Mouse (Mus musculus): ENCODE data around the gene Zp3. TPM values are rescaled to one million over a fixed set of nuclear protein-coding genes. Genes with fewer than 3 reads are reported as not detected.

The Zp3 gene
- polyA plus RNA-seq, 2 experiments: not detected

GRCm38 (mm10) chr5:136018726-136019125 lies 38.8 kb downstream of the Zp3 start:
- no peak for DNase-seq (ENCODE audit: low read depth in 3 of 3, low spot score in 3 of 3)
- Histone ChIP-seq H3K9ac (replicated peaks) (no peak overlapping the region), H3K4me3 (ENCODE audit: insufficient read depth in 1 of 2, low read depth in 2 of 2, low read length in 2 of 2) (no peak overlapping the region), H3K27ac (no peak overlapping the region), H3K36me3 (replicated peaks; ENCODE audit: control insufficient read depth, insufficient read depth, low read depth) (no peaks in the 10 kb centered on the region), H3K27me3 (ENCODE audit: control insufficient read depth, insufficient read depth, low read length) (no peaks in the 10 kb centered on the region), H3K4me1 (replicated peaks; ENCODE audit: control insufficient read depth in 2 of 2, insufficient read depth in 2 of 2, low read length in 1 of 2) (no peaks in the 10 kb centered on the region; a peak in 1 of 4 replicates), H3K9me3 (ENCODE audit: control insufficient read depth, low read length) (no peaks in the 10 kb centered on the region), H3K4me2 (ENCODE audit: low read depth) (no peak overlapping the region)
- no peak for ATAC-seq (ENCODE audit: insufficient read depth)
- 58% methylated on average over 2 of the region's 2 CpGs for WGBS (ENCODE audit: insufficient replicate concordance)
- no peak for TF ChIP-seq CTCF (IDR thresholded peaks at IDR 0.05; ENCODE audit: low read depth)

GRCm38 (mm10) chr5:136019907-136020306 lies 40.0 kb downstream of the Zp3 start:
- Histone ChIP-seq H3K36me3 (replicated peaks; ENCODE audit: control insufficient read depth, insufficient read depth, low read depth) (no peaks in the 10 kb centered on the region), H3K27ac (no peak overlapping the region), H3K27me3 (ENCODE audit: control insufficient read depth, insufficient read depth, low read length) (no peaks in the 10 kb centered on the region), H3K4me1 (replicated peaks; ENCODE audit: control insufficient read depth in 2 of 2, insufficient read depth in 2 of 2, low read length in 1 of 2) (no peaks in the 10 kb centered on the region; a peak in 1 of 4 replicates), H3K9ac (replicated peaks) (no peak overlapping the region), H3K9me3 (ENCODE audit: control insufficient read depth, low read length) (no peaks in the 10 kb centered on the region), H3K4me3 (ENCODE audit: insufficient read depth in 1 of 2, low read depth in 2 of 2, low read length in 2 of 2) (no peak overlapping the region), H3K4me2 (ENCODE audit: low read depth) (no peak overlapping the region)
- 18% methylated on average over 1 of the region's 1 CpGs for WGBS (ENCODE audit: insufficient replicate concordance)
- DNase-seq (ENCODE audit: low read depth in 3 of 3, low spot score in 3 of 3) (no peak), ATAC-seq (ENCODE audit: insufficient read depth) (peak; percentile 59; the same call in 1 of the 2 replicates)
- no peak for TF ChIP-seq CTCF (IDR thresholded peaks at IDR 0.05; ENCODE audit: low read depth)
- TF ChIP-seq EP300 (IDR thresholded peaks at IDR 0.05; ENCODE audit: low read depth): no peak

- Histone ChIP-seq H3K4me3 (ENCODE audit: insufficient read depth in 1 of 2, low read depth in 2 of 2, low read length in 2 of 2) (no peak overlapping the region), H3K9ac (replicated peaks) (no peak overlapping the region), H3K9me3 (ENCODE audit: control insufficient read depth, low read length) (no peaks in the 10 kb centered on the region), H3K36me3 (replicated peaks; ENCODE audit: control insufficient read depth, insufficient read depth, low read depth) (no peaks in the 10 kb centered on the region), H3K4me2 (ENCODE audit: low read depth) (no peak overlapping the region), H3K27ac (no peak overlapping the region), H3K4me1 (replicated peaks; ENCODE audit: control insufficient read depth in 2 of 2, insufficient read depth in 2 of 2, low read length in 1 of 2) (no peaks in the 10 kb centered on the region), H3K27me3 (ENCODE audit: control insufficient read depth, insufficient read depth, low read length) (no peaks in the 10 kb centered on the region)
- ATAC-seq (ENCODE audit: insufficient read depth) (no peak), DNase-seq (ENCODE audit: low read depth in 3 of 3, low spot score in 3 of 3) (no peak)
- 60% methylated on average over 3 of the region's 3 CpGs for WGBS (ENCODE audit: insufficient replicate concordance)
- TF ChIP-seq EP300 (IDR thresholded peaks at IDR 0.05; ENCODE audit: low read depth) (no peak), CTCF (IDR thresholded peaks at IDR 0.05; ENCODE audit: low read depth) (no peak)
Measured at GRCm38 (mm10) chr5:136025712-136026111, 45.8 kb downstream of the Zp3 start.

- Histone ChIP-seq H3K4me2 (ENCODE audit: low read depth) (no peak overlapping the region), H3K9me3 (ENCODE audit: control insufficient read depth, low read length) (no peaks in the 10 kb centered on the region), H3K4me1 (replicated peaks; ENCODE audit: control insufficient read depth in 2 of 2, insufficient read depth in 2 of 2, low read length in 1 of 2) (no peaks in the 10 kb centered on the region), H3K27me3 (ENCODE audit: control insufficient read depth, insufficient read depth, low read length) (no peaks in the 10 kb centered on the region), H3K27ac (no peak overlapping the region), H3K9ac (replicated peaks) (no peak overlapping the region), H3K4me3 (ENCODE audit: insufficient read depth in 1 of 2, low read depth in 2 of 2, low read length in 2 of 2) (no peak overlapping the region), H3K36me3 (replicated peaks; ENCODE audit: control insufficient read depth, insufficient read depth, low read depth) (no peaks in the 10 kb centered on the region)
- TF ChIP-seq EP300 (IDR thresholded peaks at IDR 0.05; ENCODE audit: low read depth) (no peak), CTCF (IDR thresholded peaks at IDR 0.05; ENCODE audit: low read depth) (no peak)
- ATAC-seq (ENCODE audit: insufficient read depth) (no peak), DNase-seq (ENCODE audit: low read depth in 3 of 3, low spot score in 3 of 3) (no peak)
- WGBS (ENCODE audit: insufficient replicate concordance): 76% methylated on average over 9 of the region's 9 CpGs
Measured at GRCm38 (mm10) chr5:136026859-136027258, 47.0 kb downstream of the Zp3 start.

- H3K27ac ChIP-seq: no peak overlapping the region
- ATAC-seq (ENCODE audit: insufficient read depth) (no peak), DNase-seq (ENCODE audit: low read depth in 3 of 3, low spot score in 3 of 3) (no peak)
- H3K4me3 ChIP-seq (ENCODE audit: insufficient read depth in 1 of 2, low read depth in 2 of 2, low read length in 2 of 2): no peak overlapping the region
- H3K36me3 ChIP-seq (replicated peaks; ENCODE audit: control insufficient read depth, insufficient read depth, low read depth): no peaks in the 10 kb centered on the region
- H3K4me2 ChIP-seq (ENCODE audit: low read depth): no peak overlapping the region
- H3K9me3 ChIP-seq (ENCODE audit: control insufficient read depth, low read length): no peaks in the 10 kb centered on the region
- no peak overlapping the region for H3K9ac ChIP-seq (replicated peaks)
- H3K27me3 ChIP-seq (ENCODE audit: control insufficient read depth, insufficient read depth, low read length): no peaks in the 10 kb centered on the region
- no peak for TF ChIP-seq EP300 (IDR thresholded peaks at IDR 0.05; ENCODE audit: low read depth)
- peak; percentile 32 for TF ChIP-seq CTCF (IDR thresholded peaks at IDR 0.05; ENCODE audit: low read depth)
- H3K4me1 ChIP-seq (replicated peaks; ENCODE audit: control insufficient read depth in 2 of 2, insufficient read depth in 2 of 2, low read length in 1 of 2): no peaks in the 10 kb centered on the region
- 73% methylated on average over 11 of the region's 11 CpGs for WGBS (ENCODE audit: insufficient replicate concordance)
Measured at GRCm38 (mm10) chr5:136027612-136028311, 47.9 kb downstream of the Zp3 start.

All from liver, embryonic 14.5 days (tissue).